Mouse (Mus musculus) megakaryocyte progenitor cell, adult 5-6 weeks (primary cell): ENCODE results near the gene Afap1. TPM values are rescaled to one million over a fixed set of nuclear protein-coding genes. Genes with fewer than 3 reads are reported as not detected.
A peak's percentile ranks its signal among the peaks of the same experiment; 100 is the strongest.

Experiments
- ATAC-seq: replicated peaks from 2 replicates; pipeline ENCODE4 v1.8.0; 2016; ENCODE audit warnings: mild to moderate bottlenecking, moderate TSS enrichment, inconsistent platforms; ENCODE audit not compliant: poor library complexity
- total RNA-seq, 2 experiments: library from RNA; stranded (forward) in 1 of 2; stranded (reverse) in 1 of 2; fragments of 157-497, 149-512 nt in 1 of 2; fragments of 200-1000 nt in 1 of 2; gene quantifications; 2 replicates each; pipeline versions ENCODE4 v1.2.3 to v1.2.4; 2015 to 2017

Gene Afap1
- total RNA-seq, 2 experiments from 2014 or later = 15.5 to 27.9 TPM

DNA sequence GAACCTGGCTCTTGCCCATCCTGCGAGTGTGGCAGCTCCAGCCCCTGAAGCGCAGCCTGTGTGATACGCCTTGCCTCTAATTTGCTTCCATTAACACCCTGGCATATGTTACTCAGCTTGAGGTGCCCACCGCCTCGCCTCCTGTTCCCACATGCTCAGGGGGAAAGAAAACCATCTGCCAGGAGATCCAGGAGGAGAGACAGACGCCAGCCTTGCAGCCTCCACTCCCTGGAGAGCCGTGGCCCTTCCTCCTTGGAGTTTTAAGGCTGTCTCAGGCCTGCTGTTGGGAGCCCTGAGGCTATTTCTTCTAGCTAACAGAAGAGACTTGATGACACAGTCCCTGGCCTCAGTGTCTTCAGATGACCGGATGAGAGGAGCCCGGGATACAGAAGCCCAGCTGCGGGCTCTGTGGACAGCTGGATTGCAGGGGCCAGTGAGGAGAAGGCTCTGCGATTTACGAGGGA is 32.1 kb downstream of the Afap1 start:
- ATAC-seq = no peak

DNA sequence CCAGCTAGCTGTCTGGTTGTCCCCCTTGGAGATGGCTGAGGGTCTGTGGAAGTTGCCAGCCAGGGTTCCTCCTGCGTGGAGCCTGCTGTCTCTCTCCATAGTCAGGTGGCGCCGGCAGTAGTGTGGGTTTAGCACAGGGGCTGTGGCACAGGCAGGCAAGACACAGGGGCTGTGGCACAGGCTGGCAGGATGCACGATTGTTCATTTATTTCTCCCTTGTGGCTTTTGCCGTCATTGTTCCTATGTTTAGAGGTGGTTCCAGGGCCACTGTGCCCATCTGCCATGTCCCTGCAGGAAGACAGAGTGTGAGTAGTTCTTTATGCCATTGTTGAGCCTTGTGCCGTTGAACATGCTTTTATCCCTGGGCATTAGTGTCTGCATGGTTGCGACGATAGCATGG is 33.4 kb downstream of the Afap1 start:
- ATAC-seq = no peak

- ATAC-seq = no peak
These were observed 38.2 kb downstream of the Afap1 start for GRCm38 (mm10) chr5:35931296-35931695.

DNA sequence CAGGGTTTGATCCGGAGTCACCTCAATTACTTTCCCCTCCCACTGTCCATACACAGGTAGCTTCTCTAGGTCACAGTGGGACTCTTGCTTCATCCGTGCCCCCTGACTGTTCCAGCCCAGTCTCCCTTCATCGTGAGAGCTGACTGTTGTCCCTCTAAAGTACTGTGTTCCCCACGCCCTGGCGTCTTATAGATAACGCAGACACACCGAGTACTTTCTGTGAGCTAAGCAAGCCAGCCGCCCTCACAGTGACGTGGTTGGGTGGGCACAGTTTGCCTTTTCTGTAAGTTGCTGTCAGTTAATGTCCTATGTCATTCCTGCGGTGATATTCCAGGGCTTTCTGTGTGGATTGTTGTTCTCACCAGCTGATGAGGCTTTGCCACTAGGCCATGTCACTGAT is 39.9 kb downstream of the Afap1 start:
- ATAC-seq = peak; percentile 52; the same call in 1 of the 2 replicates

DNA sequence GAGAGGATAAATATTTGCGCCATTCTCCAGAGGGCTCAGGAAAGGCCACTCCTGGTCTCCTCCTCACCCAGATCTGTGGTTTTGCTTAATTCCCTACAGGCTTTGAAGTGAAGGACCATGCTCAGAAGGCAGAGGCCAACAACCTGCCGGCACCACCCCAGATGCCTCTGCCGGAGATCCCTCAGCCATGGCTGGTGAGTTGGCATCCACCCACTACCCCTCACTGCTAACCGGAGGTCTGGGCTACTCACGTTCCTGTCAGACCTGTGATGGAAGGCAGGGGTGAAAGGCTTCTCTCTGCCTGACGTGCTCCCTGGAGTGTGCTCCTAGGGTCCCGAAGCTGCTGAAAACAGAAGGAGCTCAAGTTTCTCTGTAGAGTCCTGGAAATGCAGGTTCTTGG is 42.8 kb downstream of the Afap1 start:
- no peak for ATAC-seq

DNA sequence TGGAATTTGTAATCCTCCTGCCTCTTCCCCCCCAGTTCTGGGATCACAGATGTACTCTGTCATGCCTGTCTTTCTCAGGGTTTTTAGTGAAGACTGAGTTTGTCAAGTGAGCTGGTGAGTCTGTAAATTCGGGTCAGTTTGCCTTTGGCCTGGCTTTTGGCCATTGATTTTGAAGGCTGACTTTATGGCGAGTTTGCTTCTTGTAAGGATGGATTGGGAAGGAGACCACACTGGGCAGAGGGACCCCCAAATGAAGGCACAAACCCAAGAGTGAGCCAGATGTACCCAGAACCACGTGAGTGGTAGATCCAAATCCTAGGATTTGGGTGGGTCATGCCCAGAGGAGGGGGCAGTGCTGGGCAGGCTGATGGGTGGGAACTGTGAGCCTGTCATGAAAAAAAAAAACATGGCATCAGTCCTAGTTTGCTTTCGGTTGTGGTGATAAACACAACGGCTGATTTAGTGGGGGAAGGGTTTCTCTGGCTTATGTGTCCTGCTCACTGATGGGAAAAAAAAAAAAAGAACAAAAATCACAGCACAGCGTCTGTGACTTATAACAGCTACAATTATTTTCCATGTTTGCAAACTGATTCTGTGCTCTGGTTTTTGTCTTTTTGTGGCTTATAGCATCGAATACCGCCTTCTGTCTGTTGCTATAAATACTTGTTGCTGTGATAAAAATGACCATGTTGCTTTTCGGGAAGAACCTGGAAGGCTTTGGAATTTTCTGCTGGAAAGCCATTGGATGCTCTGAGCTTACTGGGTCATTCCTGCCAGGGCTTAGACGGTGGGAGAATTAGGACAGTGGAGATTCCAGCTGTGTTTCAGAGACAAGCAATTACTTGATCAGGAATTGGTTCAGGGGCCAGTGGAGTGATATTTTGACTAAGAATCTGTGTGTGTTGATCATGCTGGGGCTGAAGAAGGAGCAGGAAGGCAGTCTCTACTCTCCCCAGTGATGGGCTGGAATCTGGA is 45.4 kb downstream of the Afap1 start:
- peak; percentile 23; the same call in 1 of the 2 replicates for ATAC-seq

GRCm38 (mm10) chr5:35939958-35940357 is 46.8 kb downstream of the Afap1 start:
- no peak for ATAC-seq

GRCm38 (mm10) chr5:35943541-35943940 is 50.4 kb downstream of the Afap1 start:
- ATAC-seq = no peak

GRCm38 (mm10) chr5:35946841-35947240 is 53.7 kb downstream of the Afap1 start:
- no peak for ATAC-seq

DNA sequence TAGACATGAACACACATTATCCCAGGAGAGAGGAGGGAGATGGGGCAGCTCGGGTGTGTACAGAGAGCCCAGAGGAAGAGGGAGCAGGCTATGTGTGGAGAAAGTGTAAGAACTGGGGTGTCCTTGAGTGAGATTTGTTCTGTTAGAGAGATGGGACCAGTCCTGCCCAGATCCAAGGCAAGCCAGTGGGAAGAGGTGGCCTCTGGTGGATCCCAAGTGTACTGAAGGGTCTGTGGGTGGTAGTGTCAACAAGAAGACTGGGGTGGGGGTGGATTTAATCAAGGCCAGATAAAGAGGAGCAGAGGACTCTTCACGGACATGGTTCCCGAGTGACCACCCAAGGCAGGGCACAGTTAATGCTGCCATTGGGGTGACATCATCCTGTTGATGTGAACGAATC is 54.3 kb downstream of the Afap1 start:
- ATAC-seq = no peak

DNA sequence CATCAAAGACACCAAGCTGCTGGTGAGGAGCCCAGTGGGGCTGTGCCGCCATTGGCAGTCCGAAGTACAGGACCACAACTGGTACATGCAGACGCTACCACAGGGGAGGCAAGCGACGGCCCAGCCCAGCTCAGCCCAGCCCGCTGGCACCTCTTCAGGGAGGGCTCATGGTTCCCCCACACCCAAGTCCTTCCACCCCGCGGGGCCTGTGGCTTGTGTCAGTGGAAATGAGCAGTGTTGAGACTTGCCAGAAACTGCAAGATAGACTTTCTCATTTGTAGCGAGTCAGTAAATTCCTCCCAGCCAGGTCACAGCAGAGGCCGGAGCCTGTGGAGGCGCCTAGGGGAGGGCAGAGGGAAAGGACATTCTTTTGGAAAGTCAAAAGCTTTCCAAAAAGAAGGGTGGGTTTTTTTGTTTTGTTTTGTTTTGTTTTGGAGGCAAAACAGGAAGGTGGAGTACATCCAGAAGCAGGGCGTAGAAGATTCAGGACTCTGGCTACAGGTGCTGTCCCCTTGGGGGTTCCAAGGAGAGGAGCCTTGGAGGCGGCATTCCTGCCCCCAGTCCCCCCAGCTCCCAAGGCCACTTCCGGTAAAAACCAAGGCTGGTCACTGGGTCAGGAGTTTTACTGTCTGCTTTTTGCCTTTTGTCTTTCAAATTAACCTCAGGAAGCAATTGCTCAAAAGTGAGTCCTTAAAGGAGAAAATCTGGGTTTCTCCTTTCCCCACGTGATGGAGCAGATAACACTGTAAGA is 55.3 kb downstream of the Afap1 start:
- no peak for ATAC-seq

GRCm38 (mm10) chr5:35949061-35949460 is 55.9 kb downstream of the Afap1 start:
- ATAC-seq = no peak

GRCm38 (mm10) chr5:35950504-35950903 is 57.4 kb downstream of the Afap1 start:
- ATAC-seq = no peak

GRCm38 (mm10) chr5:35954055-35954718 is 61.1 kb downstream of the Afap1 start:
- ATAC-seq = no peak

- no peak for ATAC-seq
These were observed 63.1 kb downstream of the Afap1 start for GRCm38 (mm10) chr5:35956268-35956667.

DNA sequence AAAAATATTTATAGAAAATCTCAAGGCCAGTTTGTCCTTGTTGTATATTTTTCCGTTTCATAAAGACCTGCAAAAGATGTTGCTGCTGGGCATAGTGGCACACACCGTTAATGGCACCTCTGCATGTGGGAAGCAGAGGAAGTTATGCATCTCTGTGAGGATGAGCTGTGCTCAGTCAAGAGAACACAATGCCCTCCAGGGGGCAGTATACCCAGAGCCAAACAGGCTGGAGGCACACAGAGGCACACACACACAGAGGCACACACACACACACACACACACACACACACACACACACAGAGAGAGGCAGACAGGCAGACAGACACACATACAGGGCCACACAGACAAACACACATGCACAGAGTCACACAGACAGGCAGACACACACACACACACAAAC is 65.6 kb downstream of the Afap1 start:
- ATAC-seq = 0 out of 2 replicates have a peak, but pooled peaks have one; percentile 32

GRCm38 (mm10) chr5:35960168-35960567 is 67.0 kb downstream of the Afap1 start:
- peak; percentile 93 for ATAC-seq

GRCm38 (mm10) chr5:35961271-35961670 is 68.2 kb downstream of the Afap1 start:
- ATAC-seq = no peak

- ATAC-seq = no peak
These were observed 70.5 kb downstream of the Afap1 start for GRCm38 (mm10) chr5:35963635-35964034.

DNA sequence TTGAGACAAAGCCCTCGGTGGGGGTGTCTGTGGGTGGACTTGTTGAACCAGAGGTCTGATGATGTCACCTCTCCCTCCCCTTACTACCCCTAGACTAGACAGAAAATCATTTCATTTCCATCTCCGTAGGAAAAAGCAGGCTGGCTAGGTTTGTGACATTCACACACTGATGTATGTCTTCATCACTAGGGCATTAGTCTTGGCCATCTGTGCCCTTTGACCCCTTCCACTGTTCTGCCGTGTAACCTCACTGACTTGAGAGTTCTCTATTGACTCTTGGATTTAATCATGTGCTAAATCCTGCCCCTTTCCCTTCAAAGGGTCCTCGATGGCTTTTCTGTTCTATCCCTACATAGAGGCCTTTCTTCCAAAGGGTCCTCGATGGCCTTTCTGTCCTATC is 71.9 kb downstream of the Afap1 start:
- no peak for ATAC-seq

GRCm38 (mm10) chr5:35969857-35970256 is 76.7 kb downstream of the Afap1 start:
- ATAC-seq = no peak
